9 mouse cellular contexts compared by ENCODE assay signal in genomic region chr10:89708720-89709119, GRCm38 (mm10). TPM values are rescaled to one million over a fixed set of nuclear protein-coding genes. Genes with fewer than 3 reads are reported as not detected.
DNase-seq lines count a peak whose midpoint lies in the region; ATAC-seq and TF ChIP-seq lines count a peak whose summit lies in the region.
"Had no signal": no experiment of that assay in that cellular context is flagged by ENCODE, and none has a peak within 500 bp of the region (broad histone marks: within the 10 kb centered on the region; RNA-seq: fewer than 3 reads in every experiment).

No protein-coding gene starts in this region.

- H3K4me1 ChIP-seq in liver, embryonic 11.5 days (replicated peaks; ENCODE audit: control insufficient read depth, insufficient read depth, low read length): no peaks in the 10 kb centered on the region
- H3K4me1 ChIP-seq in liver, postnatal 0 days (ENCODE audit: insufficient read depth): no peaks in the 10 kb centered on the region
- H3K4me1 ChIP-seq in hindbrain, embryonic 16.5 days (ENCODE audit: control insufficient read depth, insufficient read depth, low read depth, low read length): no peaks in the 10 kb centered on the region
- no peaks in the 10 kb centered on the region for H3K4me1 ChIP-seq in midbrain, embryonic 14.5 days (ENCODE audit: control insufficient read depth, insufficient read depth, low read length)

- H3K27me3 ChIP-seq in liver, embryonic 11.5 days (replicated peaks; ENCODE audit: control insufficient read depth, insufficient read depth, low read length): no peaks in the 10 kb centered on the region
- no peaks in the 10 kb centered on the region for H3K27me3 ChIP-seq in liver, postnatal 0 days (ENCODE audit: insufficient read depth, low read length)
- no peaks in the 10 kb centered on the region for H3K27me3 ChIP-seq in hindbrain, embryonic 16.5 days (replicated peaks; ENCODE audit: control insufficient read depth, insufficient read depth, low read length)
- no peaks in the 10 kb centered on the region for H3K27me3 ChIP-seq in midbrain, embryonic 14.5 days (ENCODE audit: control insufficient read depth, insufficient read depth, low read length)
- H3K27me3 ChIP-seq: megakaryocyte, embryonic 14.5 days had no signal

- H3K27ac ChIP-seq in liver, embryonic 11.5 days (ENCODE audit: low read depth, low read length): no peak overlapping the region
- H3K27ac ChIP-seq in liver, postnatal 0 days (ENCODE audit: low read depth): no peak overlapping the region
- no peak overlapping the region for H3K27ac ChIP-seq in hindbrain, embryonic 16.5 days (ENCODE audit: low read depth, low read length)
- no peak overlapping the region for H3K27ac ChIP-seq in midbrain, embryonic 14.5 days (replicated peaks; ENCODE audit: low read depth, low read length)
- no peak overlapping the region for H3K27ac ChIP-seq in left cerebral cortex, adult 2 months
- H3K27ac ChIP-seq: gastrocnemius, adult 2 months had no signal

- H3K36me3 ChIP-seq in liver, embryonic 11.5 days (ENCODE audit: control insufficient read depth, insufficient read depth, low read length): peaks cover 10% of the 10 kb centered on the region
- peaks cover 19% of the 10 kb centered on the region for H3K36me3 ChIP-seq in liver, postnatal 0 days (replicated peaks; ENCODE audit: insufficient read depth, low read length)
- H3K36me3 ChIP-seq in hindbrain, embryonic 16.5 days (ENCODE audit: control insufficient read depth, insufficient read depth, low read length): peaks cover 11% of the 10 kb centered on the region
- peaks cover 15% of the 10 kb centered on the region for H3K36me3 ChIP-seq in midbrain, embryonic 14.5 days (ENCODE audit: control insufficient read depth, insufficient read depth, low read length)

- H3K4me2 ChIP-seq in liver, embryonic 11.5 days: peak overlapping the region; percentile 51
- no peak overlapping the region for H3K4me2 ChIP-seq in liver, postnatal 0 days (ENCODE audit: low read depth, low read length)
- H3K4me2 ChIP-seq in hindbrain, embryonic 16.5 days (ENCODE audit: low read length): no peak overlapping the region
- H3K4me2 ChIP-seq in midbrain, embryonic 14.5 days (ENCODE audit: low read length): 0 out of 2 replicates have a peak overlapping the region, but pooled peaks have one; percentile 12

- H3K9ac ChIP-seq in liver, embryonic 11.5 days (ENCODE audit: low read depth, low read length): no peak overlapping the region
- H3K9ac ChIP-seq in liver, postnatal 0 days (replicated peaks): no peak overlapping the region
- no peak overlapping the region for H3K9ac ChIP-seq in hindbrain, embryonic 16.5 days (ENCODE audit: low read depth, low read length)
- H3K9ac ChIP-seq in midbrain, embryonic 14.5 days (replicated peaks; ENCODE audit: low read length): no peak overlapping the region

- ATAC-seq in liver, embryonic 11.5 days (replicated peaks; ENCODE audit: low FRiP score): peak; percentile 57; the same call in 1 of the 2 replicates
- no peak for ATAC-seq in liver, postnatal 0 days
- ATAC-seq in hindbrain, embryonic 16.5 days: peak; percentile 34; the same call in 1 of the 2 replicates
- ATAC-seq in midbrain, embryonic 14.5 days (ENCODE audit: low FRiP score, low TSS enrichment): no peak

- WGBS in liver, embryonic 11.5 days: 33% methylated on average over 10 of the region's 10 CpGs
- WGBS in liver, postnatal 0 days (ENCODE audit: insufficient replicate concordance): 37% methylated on average over 10 of the region's 10 CpGs
- WGBS in hindbrain, embryonic 16.5 days: 34% methylated on average over 10 of the region's 10 CpGs
- 32% methylated on average over 10 of the region's 10 CpGs for WGBS in midbrain, embryonic 14.5 days

- TF ChIP-seq CTCF in liver, postnatal 0 days (IDR thresholded peaks at IDR 0.05; ENCODE audit: low read depth): no peak
- TF ChIP-seq CTCF in left cerebral cortex, adult 2 months (IDR thresholded peaks at IDR 0.05): no peak

- no peaks in the 10 kb centered on the region for H3K9me3 ChIP-seq in liver, embryonic 11.5 days (ENCODE audit: control insufficient read depth, low read length)
- 0 out of 2 replicates have a peak, but pooled peaks cover 3% of the 10 kb centered on the region for H3K9me3 ChIP-seq in liver, postnatal 0 days (ENCODE audit: low read length)
- H3K9me3 ChIP-seq in hindbrain, embryonic 16.5 days (ENCODE audit: control insufficient read depth, low read length): no peaks in the 10 kb centered on the region
- H3K9me3 ChIP-seq in midbrain, embryonic 14.5 days (ENCODE audit: control insufficient read depth, low read length): no peaks in the 10 kb centered on the region

- intact Hi-C loops in left cerebral cortex, adult 2 months (cut with DNase I): loop anchor here (10.0 kb wide), 1 partner anchor 244 kb away; no protein-coding TSS in a partner anchor

- H3K4me3 ChIP-seq in liver, embryonic 11.5 days (ENCODE audit: low read depth, low read length): no peak overlapping the region
- H3K4me3 ChIP-seq in liver, postnatal 0 days (ENCODE audit: low read depth, low read length): no peak overlapping the region
- no peak overlapping the region for H3K4me3 ChIP-seq in hindbrain, embryonic 16.5 days (ENCODE audit: low read length)
- H3K4me3 ChIP-seq in midbrain, embryonic 14.5 days (replicated peaks; ENCODE audit: low read depth, low read length): no peak overlapping the region
- H3K4me3 ChIP-seq in left cerebral cortex, adult 2 months: no peak overlapping the region
- H3K4me3 ChIP-seq: gastrocnemius, adult 2 months; megakaryocyte, embryonic 14.5 days had no signal

- DNase-seq in liver, embryonic 11.5 days (ENCODE audit: low spot score): no peak
- no peak for DNase-seq in liver, postnatal 0 days
- peak; percentile 40 for DNase-seq in embryo, embryonic 10.5 days (ENCODE audit: low spot score)
- peak; percentile 7 for DNase-seq in midbrain, embryonic 14.5 days
- DNase-seq in T-cell, adult 2 months (ENCODE audit: low spot score): no peak
- DNase-seq in left cerebral cortex, adult 2 months (ENCODE audit: extremely low spot score in 1 of 2, low spot score in 2 of 2): no peak
- DNase-seq: gastrocnemius, adult 2 months had no signal

- TF ChIP-seq EP300 in liver, postnatal 0 days (IDR thresholded peaks at IDR 0.05; ENCODE audit: low read depth): no peak

RNA-seq across cellular contexts. Expression of gene Scyl2, which starts 22.6 kb away (rescaled TPM):
- 11.7 and 13.3 TPM in 2 replicates for polyA plus RNA-seq in liver, embryonic 11.5 days (2014; fragmentation: Nextera tagmentation; extraction: Ambion mirVana)
- polyA plus RNA-seq in liver, postnatal 0 days (2015; fragmentation: Nextera tagmentation; extraction: Ambion mirVana): 3.5 and 4.8 TPM in 2 replicates
- 6.9 and 7.0 TPM in 2 replicates for polyA plus RNA-seq in hindbrain, embryonic 16.5 days (2015; fragmentation: Nextera tagmentation; extraction: Ambion mirVana)
- polyA plus RNA-seq in midbrain, embryonic 14.5 days (2014; fragmentation: Nextera tagmentation; extraction: Ambion mirVana): 18.8 and 20.6 TPM in 2 replicates
- total RNA-seq in left cerebral cortex, adult 2 months (2021): 10 to 100 TPM; 34.2 to 34.7 TPM

RNA-seq across cellular contexts. Expression of gene Actr6, which starts 23.4 kb away (rescaled TPM):
- 29.3 and 33.2 TPM in 2 replicates for polyA plus RNA-seq in liver, embryonic 11.5 days (2014; fragmentation: Nextera tagmentation; extraction: Ambion mirVana)
- polyA plus RNA-seq in liver, postnatal 0 days (2015; fragmentation: Nextera tagmentation; extraction: Ambion mirVana): 19.2 and 19.9 TPM in 2 replicates
- polyA plus RNA-seq in hindbrain, embryonic 16.5 days (2015; fragmentation: Nextera tagmentation; extraction: Ambion mirVana): 46.5 and 60.1 TPM in 2 replicates
- 53.8 and 63.0 TPM in 2 replicates for polyA plus RNA-seq in midbrain, embryonic 14.5 days (2014; fragmentation: Nextera tagmentation; extraction: Ambion mirVana)
- 10 to 100 TPM; 21.5 to 23.0 TPM for total RNA-seq in left cerebral cortex, adult 2 months (2021)

RNA-seq across cellular contexts. Expression of gene Uhrf1bp1l, which starts 36.1 kb away (rescaled TPM):
- polyA plus RNA-seq in liver, embryonic 11.5 days (2014; fragmentation: Nextera tagmentation; extraction: Ambion mirVana): 24.4 and 26.8 TPM in 2 replicates
- 13.2 and 14.7 TPM in 2 replicates for polyA plus RNA-seq in liver, postnatal 0 days (2015; fragmentation: Nextera tagmentation; extraction: Ambion mirVana)
- polyA plus RNA-seq in hindbrain, embryonic 16.5 days (2015; fragmentation: Nextera tagmentation; extraction: Ambion mirVana): 29.9 and 33.8 TPM in 2 replicates
- polyA plus RNA-seq in midbrain, embryonic 14.5 days (2014; fragmentation: Nextera tagmentation; extraction: Ambion mirVana): 31.9 and 37.9 TPM in 2 replicates
- 10 to 100 TPM; 90.6 to 94.6 TPM for total RNA-seq in left cerebral cortex, adult 2 months (2021)

Comparison
In these comparisons a context has a peak if more than half of its experiments do, and no peak if none do; other contexts are left out.
1. ATAC-seq: peak in liver, embryonic 11.5 days (single experiment) and hindbrain, embryonic 16.5 days (single experiment); none in liver, postnatal 0 days (single experiment) and midbrain, embryonic 14.5 days (single experiment).
2. H3K4me2 ChIP-seq: peak in liver, embryonic 11.5 days (single experiment) and midbrain, embryonic 14.5 days (single experiment); none in liver, postnatal 0 days (single experiment) and hindbrain, embryonic 16.5 days (single experiment).
3. DNase-seq: peak in embryo, embryonic 10.5 days (single experiment) and midbrain, embryonic 14.5 days (single experiment); none in liver, embryonic 11.5 days (single experiment), liver, postnatal 0 days (single experiment), T-cell, adult 2 months (single experiment) and left cerebral cortex, adult 2 months (0 of 2).